Mouse (Mus musculus) CD4-positive, CD25-positive, alpha-beta regulatory T cell (primary cell): Measurements from ENCODE around the gene Nbl1. TPM values are rescaled to one million over a fixed set of nuclear protein-coding genes. Genes with fewer than 3 reads are reported as not detected.

ENCODE experiments used
- polyA plus RNA-seq: library from polyadenylated mRNA; unstranded; fragments of 100-300 nt; shearing (Covaris generic); gene quantifications from one replicate; pipeline ENCODE4 v1.2.1, GENCODE M21; 2017

Gene Nbl1
- 0.29 TPM for polyA plus RNA-seq

GRCm38 (mm10) chr4:139092356-139093195, at the start of gene Nbl1:
Gene Nbl1, minus strand, starts transcription at chr4:139092993.

GRCm38 (mm10) chr4:139130701-139131549, 38.1 kb upstream of the Nbl1 start, which contains the start of gene Minos1:
Gene Minos1, minus strand, starts transcription at chr4:139131113.

GRCm38 (mm10) chr4:139075041-139075711, 17.6 kb downstream of the Nbl1 start, which contains the start of gene Htr6:
Gene Htr6, minus strand, starts transcription at chr4:139075570.

Other genes with a start within 250 kb of the Nbl1 start
- gene Pla2g5, start 229.5 kb downstream of the Nbl1 start, polyA plus RNA-seq: not detected
- gene Gm13030, start 219.0 kb downstream of the Nbl1 start, polyA plus RNA-seq: not detected
- gene Pla2g2e, start 215.1 kb downstream of the Nbl1 start, polyA plus RNA-seq: not detected
- 3.9 TPM for gene Otud3, start 179.0 kb downstream of the Nbl1 start, polyA plus RNA-seq
- gene Rnf186, start 125.9 kb downstream of the Nbl1 start, polyA plus RNA-seq: not detected
- gene Tmco4, start 120.1 kb downstream of the Nbl1 start, polyA plus RNA-seq: 39.1 TPM
- gene Htr6, start 17.4 kb downstream of the Nbl1 start, polyA plus RNA-seq: not detected
- gene Minos1, start 38.1 kb upstream of the Nbl1 start, polyA plus RNA-seq: 368 TPM
- 596 TPM for gene Capzb, start 99.9 kb upstream of the Nbl1 start, polyA plus RNA-seq
- gene Pqlc2, start 217.7 kb upstream of the Nbl1 start, polyA plus RNA-seq: 10.2 TPM
- 31.1 TPM for gene Akr7a5, start 217.8 kb upstream of the Nbl1 start, polyA plus RNA-seq